Mouse (Mus musculus) heart, postnatal 36 days (tissue): Measurements from ENCODE around the gene Pias3. TPM values are rescaled to one million over a fixed set of nuclear protein-coding genes. Genes with fewer than 3 reads are reported as not detected.
"Not testable (repeated sequence)": the region's sequence is repeated elsewhere in the genome, so short reads cannot be mapped to it uniquely, and the experiment has no call there.

Experiments
- DNase-seq, 2 experiments: peaks; one replicate each; pipeline ENCODE4 v3.0.0; 2021 to 2022
- intact Hi-C: fragments of 180-260 bp; cut with DNase I; formaldehyde crosslinking; loops from one replicate; pipeline ENCODE4 v1.15.1; 2025
- total RNA-seq, 2 experiments: library from RNA; stranded (reverse); gene quantifications; 2 replicates each; pipeline ENCODE4 v1.2.3; 2021

Pias3 gene
- total RNA-seq, result 10 to 100 TPM; 16.5 to 17.1 TPM

DNA sequence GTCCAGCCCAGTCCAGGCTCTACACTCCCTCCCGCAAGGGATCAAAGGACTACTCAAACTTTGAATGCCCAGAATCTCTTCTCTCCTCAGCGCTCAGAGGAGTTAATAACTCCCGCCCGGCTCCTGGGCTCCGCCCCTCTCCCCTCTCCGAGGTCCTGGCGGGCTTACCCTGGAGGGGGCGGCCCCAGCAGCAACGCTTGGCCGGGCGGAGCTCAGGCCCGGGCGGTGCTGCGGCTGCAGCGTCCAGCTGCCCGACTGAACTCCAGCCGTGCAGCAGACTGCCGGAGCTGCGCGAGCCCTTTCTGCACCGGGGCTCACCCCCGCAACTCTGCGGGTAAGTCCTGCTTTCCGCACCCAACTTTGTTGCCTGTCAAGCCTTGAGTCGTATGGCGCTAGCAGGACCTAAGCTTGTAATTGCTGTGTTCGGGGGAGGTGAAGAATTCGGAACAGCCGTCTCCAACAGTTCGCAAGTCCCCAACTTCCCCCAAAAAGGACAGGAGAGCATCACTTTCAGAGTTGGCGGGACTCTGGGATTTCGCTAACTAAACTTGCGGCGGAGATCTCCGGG lies at the start of gene Pias3:
Pias3 (plus strand) TSS at position 187 of the 568 bp plus-strand sequence.
- DNase-seq, result peak; percentile 83 to 89
- intact Hi-C loops, result loop anchor here (2.0 kb wide), 1 partner anchor 31 kb away; the partner anchor contains the start of genes Polr3c and Rnf115

DNA sequence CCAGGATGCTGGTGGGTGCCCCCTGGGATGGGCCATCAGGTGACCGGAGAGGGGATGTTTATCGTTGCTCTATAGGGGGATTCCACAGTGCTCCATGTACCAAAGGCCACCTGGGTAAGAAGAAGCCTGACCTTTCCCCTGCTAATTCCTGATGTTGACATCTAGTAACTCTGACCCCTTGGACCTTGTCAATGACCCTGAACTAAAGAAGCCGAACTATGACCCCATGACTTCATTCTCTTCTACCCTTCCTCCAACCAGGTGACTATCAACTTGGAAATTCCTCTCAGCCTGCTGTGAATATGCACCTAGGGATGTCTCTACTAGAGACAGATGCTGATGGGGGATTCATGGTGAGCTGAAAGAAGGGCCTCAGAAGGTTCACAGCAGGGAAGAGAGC lies 48.8 kb upstream of the Pias3 start:
- intact Hi-C loops, result loop anchor here (5.0 kb wide), 1 partner anchor 60 kb away; the partner anchor contains the start of gene Nudt17
- no peak for DNase-seq

DNA sequence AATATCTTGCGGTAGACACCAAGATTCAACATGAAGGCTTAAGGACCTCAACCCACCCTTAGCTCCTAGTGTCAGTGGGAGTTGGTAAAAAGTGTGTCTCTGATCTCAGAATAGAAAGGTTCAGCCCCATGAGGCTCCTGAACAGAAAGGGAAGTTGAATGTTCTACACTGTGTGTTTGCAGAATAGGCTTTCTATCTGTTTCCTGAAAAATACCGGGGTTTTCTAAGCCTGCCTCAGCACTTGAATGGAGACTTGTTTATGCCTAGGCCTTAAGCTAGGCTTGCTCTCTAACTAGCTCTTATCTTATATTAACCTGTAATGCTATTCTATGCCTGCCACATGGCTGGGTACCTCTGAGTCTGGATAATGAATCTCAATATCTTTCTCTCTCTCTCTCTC lies 35.3 kb upstream of the Pias3 start:
- intact Hi-C loops, result no loop called here
- DNase-seq, result no peak

DNA sequence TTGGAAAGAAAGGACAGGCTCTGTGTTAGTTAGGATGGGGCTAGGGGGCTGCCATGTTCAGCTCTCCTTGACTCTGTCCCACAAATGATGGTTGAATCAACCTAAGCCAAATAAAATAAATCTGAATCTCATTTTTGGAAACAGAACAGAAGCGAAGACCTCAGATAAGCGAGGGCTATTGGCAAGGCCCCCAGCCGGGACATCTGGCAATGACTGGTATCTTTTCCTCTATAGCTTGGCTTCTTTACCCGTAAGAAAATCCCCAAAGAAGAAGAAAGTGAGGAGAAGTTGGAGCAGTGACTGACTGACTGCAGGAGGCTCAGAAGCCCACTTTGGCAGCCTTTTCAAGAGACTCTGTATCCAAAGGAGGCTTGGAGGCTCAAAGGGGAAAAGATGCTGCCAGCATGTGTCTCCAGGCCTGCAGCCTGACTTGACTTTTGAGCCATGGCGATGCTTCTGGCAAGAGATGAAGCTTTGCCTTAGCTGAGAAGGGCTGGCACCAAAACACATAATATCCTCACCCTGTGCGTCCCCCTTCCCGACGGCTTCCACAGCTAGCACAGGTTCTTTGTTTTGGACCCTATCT lies 33.4 kb upstream of the Pias3 start:
- no peak for DNase-seq
- intact Hi-C loops, result loop anchor here (1.0 kb wide), 1 partner anchor 116 kb away; no protein-coding TSS in a partner anchor

DNA sequence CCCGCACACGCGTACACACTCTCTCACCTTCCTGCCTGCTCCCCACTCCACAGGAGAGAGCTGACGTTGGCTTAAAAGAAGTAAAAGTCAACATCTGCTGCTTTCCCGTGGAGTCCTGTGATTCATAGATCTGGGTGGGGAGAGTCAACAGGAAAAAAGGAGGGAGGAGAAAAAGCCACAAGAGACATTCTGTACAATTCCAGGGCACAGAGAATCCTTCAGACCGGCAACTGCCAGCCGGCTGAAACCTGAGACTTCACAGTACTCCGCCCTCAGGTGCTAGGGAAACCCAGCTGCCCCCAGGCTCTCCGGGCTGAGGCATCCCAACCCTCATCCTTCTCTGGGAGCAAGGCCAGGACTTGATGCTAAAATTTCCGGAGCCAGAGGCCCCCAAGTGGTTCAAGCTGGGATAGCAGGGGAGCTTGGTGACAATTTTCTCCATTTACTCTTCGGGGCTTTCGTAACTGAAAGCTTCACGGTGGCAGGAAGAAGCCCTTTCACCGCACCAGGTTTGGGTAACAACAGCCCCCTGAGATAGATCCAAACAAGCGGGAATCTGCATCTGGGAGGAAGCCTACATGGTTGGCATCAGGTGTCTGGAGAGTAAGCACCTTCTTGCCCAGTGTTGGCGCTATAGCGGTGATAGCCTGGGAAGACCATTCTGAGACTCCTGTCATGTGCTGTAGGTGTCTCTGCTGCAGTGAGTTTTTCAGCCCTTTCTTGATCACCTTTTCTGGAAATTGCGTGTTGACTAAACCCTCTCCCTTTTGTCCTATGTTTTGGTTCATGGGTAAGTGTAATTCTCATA lies 32.5 kb upstream of the Pias3 start:
- intact Hi-C loops, result loop anchor here (1.0 kb wide), 1 partner anchor 116 kb away; no protein-coding TSS in a partner anchor
- peak; percentile 85 to 89 for DNase-seq

DNA sequence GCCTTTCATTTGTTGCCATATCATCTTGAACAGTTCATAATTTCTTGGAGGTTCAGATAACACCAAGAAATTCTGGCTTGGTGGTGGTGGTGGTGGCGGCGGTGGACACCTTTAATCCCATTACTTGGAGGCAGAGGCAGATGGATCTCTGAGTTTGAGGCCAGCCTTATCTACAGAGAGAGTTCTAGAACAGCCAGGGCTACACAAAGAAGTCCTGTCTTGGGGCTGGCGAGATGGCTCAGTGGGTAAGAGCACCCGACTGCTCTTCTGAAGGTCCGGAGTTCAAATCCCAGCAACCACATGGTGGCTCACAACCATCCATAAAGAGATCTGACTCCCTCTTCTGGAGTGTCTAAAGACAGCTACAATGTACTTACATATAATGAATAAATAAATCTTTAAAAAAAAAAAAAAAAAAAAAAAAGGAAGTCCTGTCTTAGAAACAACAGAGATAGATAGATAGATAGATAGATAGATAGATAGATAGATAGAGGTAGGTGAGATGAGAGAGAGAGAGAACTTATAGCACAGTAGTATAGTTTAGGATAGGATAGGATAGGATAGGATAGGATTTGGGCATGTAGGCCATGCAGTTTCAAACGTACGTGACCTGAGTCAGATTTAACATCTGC lies 30.3 kb upstream of the Pias3 start:
- intact Hi-C loops, result loop anchor here (5.0 kb wide), 1 partner anchor 41 kb away; the partner anchor contains the start of gene Nudt17
- not testable (repeated sequence) for DNase-seq

DNA sequence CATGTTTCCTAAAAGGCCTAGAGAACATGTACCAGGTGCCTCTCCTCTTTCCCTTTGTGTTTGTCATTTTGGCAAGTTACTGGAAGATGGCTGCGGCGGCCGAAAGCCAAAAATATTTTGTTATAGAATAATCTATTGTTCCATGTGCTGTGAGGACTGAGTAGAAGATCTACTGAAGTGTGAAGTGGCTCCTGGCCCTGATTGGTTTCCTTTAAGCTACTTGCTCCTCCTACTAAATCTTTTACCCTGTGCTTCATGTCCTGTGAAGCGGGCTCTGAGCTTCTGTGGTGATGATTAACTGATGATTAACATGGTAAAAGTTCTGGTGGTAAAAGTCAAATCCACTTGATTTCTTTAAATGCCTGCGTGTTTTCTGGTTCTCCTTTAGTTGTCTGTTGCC lies 29.3 kb upstream of the Pias3 start:
- intact Hi-C loops, result loop anchor here (5.0 kb wide), 1 partner anchor 40 kb away; the partner anchor contains the start of gene Nudt17
- no peak for DNase-seq

DNA sequence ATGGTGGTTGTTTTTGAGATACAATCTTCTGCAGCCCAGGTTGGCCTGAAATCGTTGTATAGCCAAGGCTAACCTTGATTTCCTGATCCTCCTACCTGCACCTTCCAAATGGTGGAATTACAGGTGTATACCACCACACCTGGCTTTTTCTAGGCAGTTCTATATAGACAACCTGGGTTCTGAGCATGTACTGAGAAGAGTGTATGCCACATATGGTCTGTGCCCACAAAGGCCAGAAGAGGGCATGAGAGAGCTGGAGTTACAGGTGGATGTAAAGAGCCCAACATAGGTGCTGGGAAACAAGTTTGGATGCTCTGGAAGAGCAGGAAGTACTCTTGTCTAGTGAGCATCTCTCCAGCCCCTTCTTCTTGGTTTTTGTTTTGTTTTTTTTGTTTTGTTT lies 28.9 kb upstream of the Pias3 start:
- intact Hi-C loops, result loop anchor here (5.0 kb wide), 1 partner anchor 40 kb away; the partner anchor contains the start of gene Nudt17

DNA sequence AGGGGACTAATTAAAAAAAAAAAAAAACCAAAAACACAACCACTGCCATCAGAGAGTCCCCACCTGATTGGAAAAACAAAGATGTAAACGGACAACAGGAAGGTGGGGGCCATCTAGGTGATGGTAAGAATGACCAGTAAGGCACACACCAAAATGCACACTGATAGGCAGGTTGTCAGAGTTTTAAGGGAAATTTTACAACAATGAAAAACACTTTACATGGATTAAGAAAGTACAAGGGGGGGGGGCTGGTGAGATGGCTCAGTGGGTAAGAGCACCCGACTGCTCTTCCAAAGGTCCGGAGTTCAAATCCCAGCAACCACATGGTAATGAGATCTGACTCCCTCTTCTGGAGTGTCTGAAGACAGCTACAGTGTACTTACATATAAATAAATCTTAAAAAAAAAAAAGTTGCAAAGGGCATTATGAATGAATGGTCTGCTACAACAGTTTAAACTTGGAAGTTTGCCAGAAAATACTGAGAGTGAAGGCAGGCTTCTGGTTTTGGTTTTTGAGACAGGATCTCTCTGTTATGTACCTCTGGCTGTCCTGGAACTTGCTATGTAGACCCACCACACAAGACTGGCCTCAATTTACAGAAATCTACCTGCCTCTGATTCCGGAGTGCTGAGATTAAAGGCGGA lies 27.6 kb upstream of the Pias3 start:
- intact Hi-C loops, result loop anchor here (5.0 kb wide), 1 partner anchor 39 kb away; the partner anchor contains the start of gene Nudt17
- DNase-seq, result no peak

More for the DNA sequence above, 28.9 kb upstream of the Pias3 start:
- DNase-seq, result no peak

DNA sequence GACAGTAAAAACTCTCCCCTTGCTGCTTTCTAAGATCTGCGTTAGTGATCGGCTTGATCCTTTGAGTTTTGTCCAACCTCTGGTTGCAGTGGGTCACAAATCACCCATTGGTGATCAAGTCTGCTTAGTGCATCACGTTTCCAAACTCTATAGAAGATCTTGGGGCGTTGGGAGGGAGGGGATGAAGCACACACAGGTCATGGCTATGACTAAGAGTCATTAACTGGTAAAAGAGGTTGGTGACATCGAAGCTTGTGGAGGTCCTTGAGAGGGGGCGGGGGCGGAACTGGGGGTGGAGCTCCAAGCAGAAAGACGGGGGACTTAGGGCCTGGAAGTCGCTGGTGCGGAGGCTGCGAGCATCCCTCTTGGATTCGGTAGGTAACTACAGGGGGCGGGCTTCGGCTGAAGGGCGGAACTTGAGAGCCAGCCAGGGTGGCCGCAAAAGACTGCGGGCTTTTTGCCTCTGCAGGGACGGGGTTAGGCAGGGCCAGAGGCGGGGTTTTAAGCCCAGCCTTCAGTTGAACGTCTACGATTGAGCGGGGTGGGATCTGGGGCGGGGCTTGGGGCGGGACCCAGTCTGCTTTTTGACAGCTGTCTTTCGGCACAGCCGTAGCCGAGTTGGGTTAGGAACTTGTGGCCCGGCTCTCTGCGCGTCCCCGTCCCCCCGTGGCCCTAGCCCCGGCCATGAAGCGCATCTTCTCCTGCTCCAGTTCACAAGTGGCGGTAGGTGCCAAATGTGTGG lies 26.3 kb upstream of the Pias3 start, which contains the start of gene Ankrd35:
Ankrd35 (plus strand) TSS at position 405 of the 742 bp plus-strand sequence.
- DNase-seq, result peak; percentile 71 to 75
- intact Hi-C loops, result loop anchor here (2.0 to 5.0 kb wide), 2 partner anchors 25 to 37 kb away; partner anchors contain the start of gene Nudt17

DNA sequence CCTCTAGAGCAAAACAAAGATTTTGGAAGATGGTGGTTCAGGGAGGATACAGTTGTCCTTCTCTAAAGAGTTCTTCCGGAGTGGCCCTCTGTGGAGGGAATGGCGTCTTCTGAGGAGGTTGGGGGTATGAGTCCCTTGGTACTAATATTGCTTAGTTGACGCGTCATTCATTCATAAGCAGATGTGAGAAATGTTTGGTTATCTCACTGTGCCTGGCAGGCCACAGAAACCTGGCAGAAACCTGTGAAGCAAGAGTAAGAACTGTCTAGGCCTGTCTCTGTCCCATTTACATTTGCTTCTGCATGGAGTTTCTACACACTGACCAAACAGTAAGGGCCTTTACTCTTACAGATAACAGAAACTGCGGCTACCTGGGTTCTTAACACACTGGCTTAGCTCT lies 24.7 kb upstream of the Pias3 start:
- intact Hi-C loops, result loop anchor here (2.0 kb wide), 1 partner anchor 23 kb away; no protein-coding TSS in a partner anchor
- no peak for DNase-seq

DNA sequence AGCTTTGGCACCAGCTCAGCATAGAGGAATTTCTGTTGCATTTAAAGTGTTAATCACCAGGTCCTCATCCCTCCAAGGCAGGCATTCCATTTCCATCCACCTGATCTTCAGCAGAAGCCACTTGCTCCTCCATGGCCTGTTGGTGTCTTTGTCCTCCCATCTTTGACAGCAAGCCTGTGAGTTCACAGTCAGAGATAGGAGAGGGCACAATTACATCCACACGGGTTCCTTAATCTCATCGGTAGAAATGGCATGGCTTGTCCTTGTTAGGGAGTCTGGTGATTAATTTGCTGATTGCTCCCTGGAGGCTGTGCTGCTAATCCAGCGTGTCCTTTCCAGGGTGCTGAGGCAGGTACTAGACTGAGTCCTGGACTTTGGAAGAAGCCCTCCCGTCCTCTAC lies 22.7 kb upstream of the Pias3 start:
- no peak for DNase-seq
- intact Hi-C loops, result no loop called here

DNA sequence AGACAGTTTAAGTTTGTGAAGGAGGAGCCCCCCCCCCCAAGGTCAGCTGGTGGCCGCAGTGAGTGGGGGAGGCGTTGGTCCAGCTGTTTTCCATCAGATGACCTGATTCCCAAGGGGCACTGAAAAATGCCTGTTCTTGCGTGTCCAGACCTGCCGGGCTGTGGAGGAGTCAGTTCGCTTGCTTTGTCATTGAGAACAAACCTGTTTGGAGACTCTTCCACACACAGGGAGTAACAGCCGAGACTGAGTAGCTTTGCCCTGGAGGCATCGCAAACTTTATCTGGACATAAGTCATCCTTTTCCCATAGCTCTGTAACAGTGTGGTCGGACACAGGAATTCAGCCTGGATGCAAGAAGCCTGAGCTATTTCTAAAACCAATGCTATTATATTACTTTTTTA lies 21.7 kb upstream of the Pias3 start:
- no peak for DNase-seq
- intact Hi-C loops, result no loop called here

DNA sequence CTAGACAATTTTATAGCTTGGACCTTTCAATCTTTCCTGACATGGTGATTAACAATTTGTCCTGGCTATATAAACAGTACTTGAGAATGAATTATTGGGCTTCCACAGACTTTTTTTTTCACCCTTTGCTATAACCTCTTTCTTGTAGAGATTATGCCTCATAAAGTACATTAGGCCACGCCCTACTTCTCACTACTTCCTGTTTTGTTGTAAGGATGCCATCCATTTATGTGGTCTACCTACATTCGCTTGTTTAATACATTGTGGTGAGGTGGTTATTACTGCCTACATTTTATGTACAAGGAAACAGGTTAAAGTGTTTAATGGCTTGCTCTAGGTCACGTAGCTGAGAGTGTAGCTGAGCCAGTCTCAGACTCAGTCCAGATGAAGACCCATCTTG lies 21.0 kb upstream of the Pias3 start:
- DNase-seq, result no peak
- intact Hi-C loops, result no loop called here

DNA sequence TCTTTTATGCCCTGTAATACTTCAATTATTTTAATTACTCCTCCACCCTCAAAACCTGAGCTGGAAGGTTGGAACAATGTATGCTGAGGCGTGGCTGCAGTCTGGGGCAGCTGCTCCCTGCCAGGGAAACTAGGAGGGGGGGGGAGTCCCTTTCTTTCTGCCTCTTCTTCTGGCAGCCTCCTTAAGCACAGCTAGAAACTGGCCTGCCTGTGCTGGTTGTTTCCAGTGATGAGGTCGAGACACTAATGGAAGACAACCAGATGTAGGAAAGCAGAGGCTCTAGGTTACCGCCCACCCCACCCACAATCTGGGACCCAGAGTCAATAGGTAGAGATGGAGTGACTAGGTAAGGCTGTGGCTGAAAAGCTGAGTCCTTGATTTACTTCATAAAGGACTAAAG lies 20.5 kb upstream of the Pias3 start:
- intact Hi-C loops, result no loop called here
- DNase-seq, result no peak

DNA sequence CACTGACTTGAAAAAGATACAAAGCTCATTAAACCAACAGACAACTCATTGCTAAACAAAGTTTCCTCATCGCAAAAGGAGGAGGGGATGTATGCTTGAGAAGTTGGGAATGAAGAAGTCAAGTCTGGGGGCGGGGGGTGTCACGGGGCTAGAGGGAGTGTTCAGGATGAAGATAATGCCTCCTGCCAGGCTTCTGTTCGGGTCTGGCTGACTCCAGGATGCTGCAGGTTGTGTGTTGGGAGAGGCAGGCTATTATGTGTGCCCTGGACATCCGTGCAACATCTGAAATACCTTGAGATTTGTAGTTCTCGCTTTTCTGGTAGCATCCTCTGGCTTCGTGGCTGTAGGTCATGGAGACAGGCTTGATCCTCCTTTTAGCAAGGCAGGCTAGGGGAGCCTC lies 17.7 kb upstream of the Pias3 start:
- intact Hi-C loops, result no loop called here
- DNase-seq, result no peak

DNA sequence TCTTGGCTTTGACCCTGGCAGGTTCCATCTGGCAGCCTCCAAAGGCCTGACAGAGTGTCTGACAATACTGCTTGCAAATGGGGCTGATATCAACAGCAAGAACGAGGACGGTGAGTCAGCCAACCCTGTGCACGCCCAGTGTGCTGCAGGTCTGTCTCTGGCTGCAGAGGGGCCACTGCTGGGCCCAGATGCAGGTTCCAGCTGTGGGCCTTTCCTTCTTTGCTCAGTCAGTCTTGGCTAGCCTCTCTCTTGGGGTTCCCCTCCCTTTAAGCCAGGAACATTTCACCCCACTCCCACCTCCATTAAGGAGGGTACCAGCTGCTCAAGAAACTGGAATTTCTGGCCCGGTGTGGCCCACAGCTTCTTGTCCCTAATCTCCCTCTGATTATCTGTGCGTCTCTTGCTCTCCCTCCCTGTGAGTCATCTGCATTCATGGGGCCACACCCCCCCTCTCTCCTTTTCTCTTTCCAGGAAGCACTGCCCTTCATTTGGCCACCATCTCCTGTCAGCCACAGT lies 17.0 kb upstream of the Pias3 start:
- no peak for DNase-seq
- intact Hi-C loops, result no loop called here

DNA sequence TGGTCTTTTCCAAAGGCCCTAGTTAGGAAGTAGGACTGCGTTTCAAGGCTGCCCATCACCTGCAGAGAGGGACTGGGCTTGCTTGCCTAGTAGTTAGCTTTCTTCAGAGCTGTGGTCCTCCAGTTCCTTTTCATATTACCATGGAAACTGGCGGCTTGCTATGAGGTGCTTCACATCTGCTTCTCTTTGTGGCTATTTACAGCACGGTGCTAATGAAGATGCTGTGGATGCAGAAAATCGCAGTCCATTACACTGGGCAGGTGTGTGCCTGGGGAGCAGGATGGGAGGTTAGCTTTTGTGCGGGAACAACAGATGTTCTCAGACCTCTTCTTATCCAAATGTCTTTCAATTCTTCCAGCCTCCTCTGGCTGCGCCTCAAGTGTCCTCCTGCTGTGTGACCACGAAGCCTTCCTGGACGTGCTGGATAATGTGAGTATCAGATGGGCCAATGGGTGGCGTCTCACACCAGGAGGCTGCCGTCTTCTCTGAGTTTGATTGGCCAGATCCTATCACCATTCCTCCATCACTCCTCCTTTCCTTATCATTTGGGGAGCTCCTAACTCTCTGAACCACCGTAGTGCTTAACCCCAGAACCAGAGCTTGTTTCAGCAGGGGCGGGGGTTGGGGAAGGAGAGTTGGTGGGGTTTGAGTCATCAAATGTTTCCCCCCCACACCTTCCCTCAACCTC lies 15.8 kb upstream of the Pias3 start:
- DNase-seq, result no peak
- intact Hi-C loops, result no loop called here

DNA sequence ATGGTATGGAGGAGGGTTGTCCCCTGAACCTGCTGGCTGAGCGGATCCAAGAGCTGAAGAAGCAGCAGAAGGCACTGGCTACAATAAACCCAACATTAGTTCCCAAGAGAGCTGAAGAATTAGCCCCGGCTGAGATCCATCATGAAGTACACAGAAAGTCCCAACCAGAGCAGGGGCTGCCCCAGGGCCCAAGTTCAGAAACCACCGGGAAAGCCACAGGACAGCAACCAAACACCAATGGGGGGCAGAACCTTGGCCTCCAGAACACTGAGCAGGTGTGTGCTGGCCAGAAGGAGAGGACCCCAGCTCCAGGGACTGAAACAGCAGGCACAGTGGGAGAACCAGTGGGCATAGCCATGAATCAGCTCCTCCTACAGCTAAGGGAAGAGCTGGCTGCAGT lies 12.7 kb upstream of the Pias3 start:
- intact Hi-C loops, result no loop called here
- no peak for DNase-seq
